Mouse (Mus musculus): Measurements from ENCODE around the gene Igf1r.

DNA sequence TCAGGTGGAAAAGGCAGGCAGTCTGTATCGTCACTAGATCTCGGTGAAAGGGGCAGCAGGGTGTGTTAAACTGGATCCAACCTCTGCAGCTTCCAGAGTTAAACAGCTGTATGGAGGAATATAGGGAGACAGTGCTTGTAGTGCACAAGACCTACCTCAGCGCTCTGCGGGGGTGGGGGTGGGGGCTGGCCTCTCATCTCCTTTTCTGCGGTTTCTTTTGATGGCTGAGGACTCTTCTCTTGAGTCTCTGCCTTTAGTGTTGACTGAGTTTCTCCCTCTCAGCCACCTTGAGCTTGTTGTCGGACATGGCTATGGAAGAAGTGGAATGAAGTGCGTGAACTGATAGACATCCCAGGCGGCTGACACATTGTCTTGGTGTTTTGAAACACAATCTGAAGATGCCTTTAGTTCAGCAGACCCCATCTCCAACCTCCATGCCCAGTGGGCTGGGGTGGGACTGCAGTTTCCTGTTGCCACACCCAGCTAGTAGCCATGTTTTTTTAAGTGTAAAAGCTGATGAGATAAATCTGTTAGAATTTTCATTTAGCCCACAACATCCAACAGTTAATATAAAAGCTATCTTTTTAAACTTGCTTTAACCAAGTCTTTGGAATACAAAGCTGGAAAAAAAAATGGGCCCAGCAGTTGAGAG lies 253.3 kb downstream of the Igf1r start:
- no peak for TF ChIP-seq CTCF (IDR thresholded peaks at IDR 0.05; ENCODE audit: control insufficient read depth, insufficient read depth, insufficient read length)
- no peak for TF ChIP-seq MYOD1 (IDR thresholded peaks at IDR 0.05; ENCODE audit: control insufficient read depth, insufficient read length, low read depth)
- no peak for TF ChIP-seq MAX (IDR thresholded peaks at IDR 0.05)
